Comparison of ENCODE assay signal across 14 mouse cellular contexts in genomic region chr7:140970931-140971330, GRCm38 (mm10). TPM values are rescaled to one million over a fixed set of nuclear protein-coding genes. Genes with fewer than 3 reads are reported as not detected.
DNase-seq lines count a peak whose midpoint lies in the region; ATAC-seq and TF ChIP-seq lines count a peak whose summit lies in the region.
"Had no signal": no experiment of that assay in that cellular context is flagged by ENCODE, and none has a peak within 500 bp of the region (broad histone marks: within the 10 kb centered on the region; RNA-seq: fewer than 3 reads in every experiment).

No protein-coding gene starts in this region.

- H3K27me3 ChIP-seq in kidney, adult 2 months (replicated peaks; ENCODE audit: control insufficient read depth, insufficient read depth, low read length), result no peaks in the 10 kb centered on the region
- peaks cover 9% of the 10 kb centered on the region for H3K27me3 ChIP-seq in limb, embryonic 10.5 days (ENCODE audit: low read depth, poor library complexity, severe bottlenecking)
- H3K27me3 ChIP-seq in stomach, postnatal 0 days (ENCODE audit: control insufficient read depth, insufficient read depth, low read length), result no peaks in the 10 kb centered on the region

- H3K36me3 ChIP-seq in kidney, adult 2 months (ENCODE audit: control insufficient read depth, insufficient read depth, low read length), result no peaks in the 10 kb centered on the region
- no peaks in the 10 kb centered on the region for H3K36me3 ChIP-seq in limb, embryonic 10.5 days
- no peaks in the 10 kb centered on the region for H3K36me3 ChIP-seq in stomach, postnatal 0 days (ENCODE audit: control insufficient read depth, insufficient read depth, low read length)

- TF ChIP-seq EP300 in stomach, postnatal 0 days (optimal IDR thresholded peaks at IDR 0.05), result no peak

- WGBS in kidney, adult 2 months, result 64% methylated on average over 7 of the region's 7 CpGs
- WGBS in limb, embryonic 10.5 days, result 41% methylated on average over 7 of the region's 7 CpGs
- 35% methylated on average over 7 of the region's 7 CpGs for WGBS in stomach, postnatal 0 days

- H3K27ac ChIP-seq in kidney, adult 2 months (ENCODE audit: insufficient read depth, low read depth, low read length), result peak overlapping the region; percentile 22
- peak overlapping the region; percentile 61; the same call in 1 of the 2 replicates for H3K27ac ChIP-seq in limb, embryonic 10.5 days
- peak overlapping the region; percentile 91 for H3K27ac ChIP-seq in stomach, postnatal 0 days (replicated peaks)
- H3K27ac ChIP-seq: left cerebral cortex, adult 2 months had no signal

- no peaks in the 10 kb centered on the region for H3K9me3 ChIP-seq in limb, embryonic 10.5 days (replicated peaks)
- no peaks in the 10 kb centered on the region for H3K9me3 ChIP-seq in stomach, postnatal 0 days (ENCODE audit: control insufficient read depth, low read length)

- ATAC-seq in stomach, postnatal 0 days (ENCODE audit: low FRiP score, low TSS enrichment), result no peak
- ATAC-seq: inflammation-experienced regulatory T-cells, adult 6 months had no signal

- TF ChIP-seq CTCF in kidney, adult 2 months (conservative IDR thresholded peaks at IDR 0.05; ENCODE audit: insufficient read depth, insufficient read length, low read depth, low read length), result no peak
- TF ChIP-seq CTCF in stomach, postnatal 0 days (IDR thresholded peaks at IDR 0.05; ENCODE audit: low read depth), result 0 out of 2 replicates have a peak, but pooled peaks have one; percentile 20

- H3K4me1 ChIP-seq in kidney, adult 2 months (ENCODE audit: control insufficient read depth, insufficient read depth, low read length), result no peaks in the 10 kb centered on the region
- peaks cover 72% of the 10 kb centered on the region for H3K4me1 ChIP-seq in limb, embryonic 10.5 days
- peaks cover 15% of the 10 kb centered on the region for H3K4me1 ChIP-seq in stomach, postnatal 0 days (replicated peaks; ENCODE audit: control insufficient read depth, insufficient read depth)

- H3K9ac ChIP-seq in stomach, postnatal 0 days (ENCODE audit: low read length), result no peak overlapping the region

- no peak overlapping the region for H3K4me2 ChIP-seq in stomach, postnatal 0 days (replicated peaks; ENCODE audit: low read depth)

- no peak overlapping the region for H3K4me3 ChIP-seq in kidney, adult 2 months (ENCODE audit: insufficient read depth, low read depth, low read length)
- no peak overlapping the region for H3K4me3 ChIP-seq in limb, embryonic 10.5 days
- H3K4me3 ChIP-seq in stomach, postnatal 0 days (ENCODE audit: low read depth, low read length), result no peak overlapping the region
- H3K4me3 ChIP-seq: left cerebral cortex, adult 2 months; myocyte had no signal

- TF ChIP-seq POLR2A in kidney, adult 2 months (IDR thresholded peaks at IDR 0.05; ENCODE audit: low read depth, low read length), result no peak

- no peak for DNase-seq in kidney, adult 2 months
- no peak for DNase-seq in kidney, adult 9 months
- peak; percentile 48 for DNase-seq in retina, postnatal 1 day
- no peak for DNase-seq in retina, embryonic 14.5 days (ENCODE audit: low spot score)
- no peak for DNase-seq in limb, embryonic 10.5 days (ENCODE audit: low spot score)
- no peak for DNase-seq in stomach, postnatal 0 days (ENCODE audit: low spot score)
- no peak for DNase-seq in right cerebral cortex, postnatal 4 days
- DNase-seq in gastrocnemius, adult 18-20 months (ENCODE audit: low spot score), result no peak
- DNase-seq: cerebellum, postnatal 10 days; thymus, postnatal 4 days had no signal

RNA-seq across cellular contexts. Expression of gene Ifitm1, which starts 3.9 kb away (rescaled TPM):
- 125 and 135 TPM in 2 replicates for polyA plus RNA-seq in kidney, adult 2 months (2012; rRNA removed)
- polyA plus RNA-seq in limb, embryonic 10.5 days (2016; fragmentation: Nextera tagmentation; extraction: Ambion mirVana), result 27.9 and 43.1 TPM in 2 replicates
- polyA plus RNA-seq in stomach, postnatal 0 days (2015; fragmentation: Nextera tagmentation; extraction: Ambion mirVana), result 162 and 173 TPM in 2 replicates
- 1 to 10 TPM in 1 of 2 experiments, under 1 TPM in 1; 0.97 to 1.3 TPM for total RNA-seq in gastrocnemius, adult 18-20 months (2021)

RNA-seq across cellular contexts. Expression of gene Ifitm2, which starts 15.1 kb away (rescaled TPM):
- 642 and 737 TPM in 2 replicates for polyA plus RNA-seq in kidney, adult 2 months (2012; rRNA removed)
- 904 and 922 TPM in 2 replicates for polyA plus RNA-seq in limb, embryonic 10.5 days (2016; fragmentation: Nextera tagmentation; extraction: Ambion mirVana)
- polyA plus RNA-seq in stomach, postnatal 0 days (2015; fragmentation: Nextera tagmentation; extraction: Ambion mirVana), result 932 and 1,048 TPM in 2 replicates
- total RNA-seq in gastrocnemius, adult 18-20 months (2021), result 10 to 100 TPM; 44.8 to 64.4 TPM

RNA-seq across cellular contexts. Expression of gene Gm45717, which starts 15.2 kb away (rescaled TPM):
- 0.27 TPM in 1 of 2 replicates, not detected in the other for polyA plus RNA-seq in kidney, adult 2 months (2012; rRNA removed)
- polyA plus RNA-seq in limb, embryonic 10.5 days (2016; fragmentation: Nextera tagmentation; extraction: Ambion mirVana), result not detected in 2 replicates
- 0.32 and 0.71 TPM in 2 replicates for polyA plus RNA-seq in stomach, postnatal 0 days (2015; fragmentation: Nextera tagmentation; extraction: Ambion mirVana)
- total RNA-seq in gastrocnemius, adult 18-20 months (2021), result not detected
- total RNA-seq: heart, postnatal 14 days; left cerebral cortex, adult 2 months had no signal
- polyA plus RNA-seq: inflammation-experienced regulatory T-cells, adult 6 months had no signal

RNA-seq across cellular contexts. Expression of gene Ifitm5, which starts 20.8 kb away (rescaled TPM):
- 0.87 and 1.4 TPM in 2 replicates for polyA plus RNA-seq in kidney, adult 2 months (2012; rRNA removed)
- polyA plus RNA-seq in limb, embryonic 10.5 days (2016; fragmentation: Nextera tagmentation; extraction: Ambion mirVana), result 4.2 and 5.9 TPM in 2 replicates
- polyA plus RNA-seq in stomach, postnatal 0 days (2015; fragmentation: Nextera tagmentation; extraction: Ambion mirVana), result 0.58 and 0.82 TPM in 2 replicates
- total RNA-seq in gastrocnemius, adult 18-20 months (2021), result not detected
- total RNA-seq: left cerebral cortex, adult 2 months had no signal

RNA-seq across cellular contexts. Expression of gene Pgghg, which starts 29.7 kb away (rescaled TPM):
- 58.0 and 71.2 TPM in 2 replicates for polyA plus RNA-seq in kidney, adult 2 months (2012; rRNA removed)
- polyA plus RNA-seq in limb, embryonic 10.5 days (2016; fragmentation: Nextera tagmentation; extraction: Ambion mirVana), result 11.4 and 15.4 TPM in 2 replicates
- 10.1 and 12.3 TPM in 2 replicates for polyA plus RNA-seq in stomach, postnatal 0 days (2015; fragmentation: Nextera tagmentation; extraction: Ambion mirVana)
- 1 to 10 TPM; 2.2 to 3.4 TPM for total RNA-seq in gastrocnemius, adult 18-20 months (2021)

Comparison
In these comparisons a context has a peak if more than half of its experiments do, and no peak if none do; other contexts are left out.
1. H3K27ac ChIP-seq: peak in every context shown above with its lines; median percentile 91 in stomach, postnatal 0 days; 61 in limb, embryonic 10.5 days; 22 in kidney, adult 2 months.